Mouse (Mus musculus) liver, postnatal 0 days (tissue): ENCODE data around the gene Rad51. TPM values are rescaled to one million over a fixed set of nuclear protein-coding genes. Genes with fewer than 3 reads are reported as not detected.
A peak's percentile ranks its signal among the peaks of the same experiment; 100 is the strongest.

Experiments
- ATAC-seq: fragments of 200-750 bp; cut with Nextera tagmentation; 2 replicates; pipeline ENCODE4 v1.8.0; 2017; ENCODE audit warnings: mild to moderate bottlenecking, moderate library complexity
- DNase-seq: peaks from one replicate; pipeline ENCODE4 v3.0.0-alpha.2; 2016
- H3K27ac ChIP-seq: fragments of 300-500 bp; sonication (generic); 2 replicates; pipeline ENCODE4 v1.5.1; 2014; ENCODE audit warnings: antibody characterized with exemption, moderate library complexity, mild to moderate bottlenecking, low read depth
- H3K27me3 ChIP-seq: fragments of 300-500 bp; sonication (generic); 2 replicates; pipeline ENCODE4 v1.6.1; 2014; ENCODE audit warnings: low read length, control low read depth, mixed read lengths; ENCODE audit not compliant: insufficient read depth
- H3K36me3 ChIP-seq: fragments of 300-500 bp; sonication (generic); replicated peaks from 2 replicates; pipeline ENCODE4 v1.6.1; 2014; ENCODE audit warnings: mild to moderate bottlenecking, control low read depth, low read length, moderate library complexity, mixed read lengths; ENCODE audit not compliant: insufficient read depth
- H3K4me1 ChIP-seq: fragments of 300-500 bp; sonication (generic); 2 replicates; pipeline ENCODE4 v1.6.1; 2014; ENCODE audit warnings: antibody characterized with exemption, mild to moderate bottlenecking, control low read depth; ENCODE audit not compliant: insufficient read depth
- H3K4me2 ChIP-seq: fragments of 300-500 bp; sonication (generic); 2 replicates; pipeline ENCODE4 v1.6.1; 2014; ENCODE audit warnings: low read depth, mild to moderate bottlenecking, low read length, moderate library complexity, mixed read lengths
- H3K4me3 ChIP-seq: fragments of 300-500 bp; sonication (generic); 2 replicates; pipeline ENCODE4 v1.5.1; 2014; ENCODE audit warnings: low read depth, low read length
- H3K9ac ChIP-seq: fragments of 300-500 bp; sonication (generic); replicated peaks from 2 replicates; pipeline ENCODE4 v1.6.1; 2014; ENCODE audit warnings: mild to moderate bottlenecking, moderate library complexity
- H3K9me3 ChIP-seq: fragments of 300-500 bp; sonication (generic); 2 replicates; pipeline ENCODE4 v1.6.1; 2016; ENCODE audit warnings: mild to moderate bottlenecking, control low read depth, low read length, mixed read lengths
- CTCF ChIP-seq: sonication (generic); IDR thresholded peaks from 2 replicates; pipeline ENCODE4 v1.5.1; 2016; ENCODE audit warnings: antibody characterized with exemption, low read depth
- EP300 ChIP-seq: IDR thresholded peaks from 2 replicates; pipeline ENCODE4 v1.6.1; 2016; ENCODE audit warnings: antibody characterized with exemption, low read depth, mild to moderate bottlenecking
- WGBS: fragments of 180-500 bp; shearing (Covaris S2); extraction: QIAGEN DNeasy Blood & Tissue Kit; methylation state at CpG from one replicate; pipeline ENCODE4 v1.1.7; 2014; ENCODE audit not compliant: insufficient replicate concordance; 5-methylcytosine and 5-hydroxymethylcytosine counted together
- polyA plus RNA-seq: library from polyadenylated mRNA; unstranded; fragments of >200 nt; fragmentation: Nextera tagmentation; extraction: Ambion mirVana; gene quantifications from 2 replicates; pipeline ENCODE4 v1.2.1, GENCODE M21; 2015

The Rad51 gene
- 11.2 and 13.0 TPM in 2 replicates for polyA plus RNA-seq

DNA sequence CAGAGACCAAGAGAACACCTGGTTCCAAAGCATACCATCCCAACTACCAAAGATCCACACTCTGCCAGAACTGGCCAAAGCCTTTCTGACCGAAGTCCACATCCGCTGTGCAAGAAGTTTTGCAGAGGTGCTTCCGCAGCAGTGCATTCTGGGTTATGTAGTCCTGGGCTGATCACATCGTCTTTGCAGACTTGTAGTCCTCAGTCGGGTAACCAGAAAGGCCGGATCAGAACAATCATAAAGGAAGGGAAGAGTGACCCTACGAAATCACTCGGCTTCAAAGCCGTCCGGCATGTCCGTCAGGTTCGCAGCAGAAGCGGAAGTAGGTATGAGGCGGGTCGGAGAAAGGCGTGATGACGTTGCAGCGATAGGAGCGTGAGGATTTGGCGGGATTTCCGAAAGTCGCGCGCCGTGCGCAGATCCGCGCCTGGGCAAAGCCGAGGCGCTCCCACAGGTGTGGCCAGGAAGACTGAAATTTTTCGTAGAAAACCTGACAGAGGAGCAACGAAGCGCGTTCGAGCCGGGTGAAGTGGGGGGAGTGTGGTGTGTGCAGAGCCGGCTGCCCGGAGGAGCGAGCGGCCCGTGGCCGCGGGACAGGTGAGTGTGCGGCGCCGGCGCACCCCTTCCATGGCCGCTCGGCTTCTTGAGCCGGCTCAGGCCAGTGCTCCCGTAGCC is at the start of gene Rad51:
Gene Rad51 (plus strand): TSS at position 356 of the 675 bp plus-strand sequence.
- peak within 1 kb of the TSS; percentile 85 for H3K9ac ChIP-seq
- ATAC-seq (peak; percentile 95), DNase-seq (peak; percentile 92)
- under 1% methylated on average over 51 of the region's 51 CpGs for WGBS
- H3K27ac ChIP-seq = peak within 1 kb of the TSS; percentile 93
- no peaks in the 10 kb centered on the region for H3K9me3 ChIP-seq
- peaks cover 16% of the 10 kb centered on the region for H3K36me3 ChIP-seq
- peak within 1 kb of the TSS; percentile 95 for H3K4me3 ChIP-seq
- peak within 1 kb of the TSS; percentile 99 for H3K4me2 ChIP-seq
- peak; percentile 10; the same call in 1 of the 2 replicates for TF ChIP-seq EP300
- no peak for TF ChIP-seq CTCF
- H3K4me1 ChIP-seq = peaks cover 6% of the 10 kb centered on the region
- no peaks in the 10 kb centered on the region for H3K27me3 ChIP-seq

GRCm38 (mm10) chr2:119072397-119072796 is 40.2 kb upstream of the Rad51 start:
- TF ChIP-seq CTCF = no peak
- no peak for TF ChIP-seq EP300
- 88% methylated on average over 4 of the region's 4 CpGs for WGBS

DNA sequence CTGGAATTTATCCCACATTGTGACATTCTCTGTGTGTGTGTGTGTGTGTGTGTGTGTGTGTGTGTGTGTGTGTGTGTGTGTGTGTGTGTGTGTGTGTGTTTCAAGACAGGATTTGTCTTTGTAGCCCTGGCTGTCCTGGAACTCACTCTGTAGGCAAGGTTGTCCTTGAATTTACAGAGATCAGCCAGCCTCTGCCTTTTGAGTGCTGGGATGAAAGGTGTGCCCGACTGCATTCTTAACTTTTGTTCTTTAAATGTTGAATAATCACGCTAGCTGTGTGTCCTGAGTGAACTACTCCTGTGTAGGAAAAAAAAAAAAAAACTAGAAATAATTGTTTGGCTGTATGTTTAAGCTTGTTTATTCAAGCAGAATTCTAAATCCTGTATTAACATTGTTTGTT is 26.4 kb upstream of the Rad51 start:
- ATAC-seq (no peak), DNase-seq (no peak)
- no peak overlapping the region for H3K9ac ChIP-seq
- H3K9me3 ChIP-seq = no peaks in the 10 kb centered on the region
- no peaks in the 10 kb centered on the region for H3K27me3 ChIP-seq
- H3K4me1 ChIP-seq = no peaks in the 10 kb centered on the region
- H3K4me3 ChIP-seq = no peak overlapping the region
- no peak overlapping the region for H3K4me2 ChIP-seq
- no peak for TF ChIP-seq CTCF
- TF ChIP-seq EP300 = no peak
- H3K36me3 ChIP-seq = peaks cover 45% of the 10 kb centered on the region
- no peak overlapping the region for H3K27ac ChIP-seq
- WGBS = 93% methylated on average over 2 of the region's 2 CpGs

More at GRCm38 (mm10) chr2:119072397-119072796, 40.2 kb upstream of the Rad51 start:
- Histone ChIP-seq H3K4me1 (no peaks in the 10 kb centered on the region), H3K9me3 (no peaks in the 10 kb centered on the region), H3K27ac (no peak overlapping the region), H3K27me3 (no peaks in the 10 kb centered on the region), H3K4me3 (no peak overlapping the region), H3K36me3 (peaks cover 42% of the 10 kb centered on the region), H3K4me2 (no peak overlapping the region), H3K9ac (no peak overlapping the region)
- no peak for ATAC-seq
- no peak for DNase-seq

- H3K36me3 ChIP-seq = peaks cover 38% of the 10 kb centered on the region
- H3K27ac ChIP-seq = no peak overlapping the region
- no peak overlapping the region for H3K4me2 ChIP-seq
- no peak overlapping the region for H3K4me3 ChIP-seq
- TF ChIP-seq EP300 (no peak), CTCF (no peak)
- H3K4me1 ChIP-seq = no peaks in the 10 kb centered on the region
- H3K9ac ChIP-seq = no peak overlapping the region
- ATAC-seq = no peak
- DNase-seq = no peak
- H3K9me3 ChIP-seq = no peaks in the 10 kb centered on the region
- no peaks in the 10 kb centered on the region for H3K27me3 ChIP-seq
Measured at GRCm38 (mm10) chr2:119101552-119101951, 11.0 kb upstream of the Rad51 start.

DNA sequence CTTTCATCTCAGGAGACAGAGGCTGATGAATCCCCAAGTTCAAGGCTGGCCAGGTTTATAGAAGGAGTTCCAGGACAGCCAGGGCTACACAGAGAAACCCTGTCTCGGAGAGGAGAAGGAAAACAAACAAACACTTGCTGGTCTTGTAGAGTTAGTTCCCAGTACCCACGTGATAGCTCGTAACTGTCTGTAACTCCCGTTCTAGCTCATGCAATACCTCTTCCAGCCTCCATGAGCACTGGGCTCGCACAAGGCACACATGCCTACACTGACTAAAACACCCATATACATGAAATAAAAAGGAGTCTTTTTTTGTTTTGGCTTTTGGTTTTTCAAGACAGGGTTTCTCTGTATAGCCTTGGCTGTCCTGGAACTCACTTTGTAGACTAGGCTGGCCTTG is 6.0 kb upstream of the Rad51 start:
- Histone ChIP-seq H3K9me3 (no peaks in the 10 kb centered on the region), H3K4me2 (no peak overlapping the region), H3K27ac (no peak overlapping the region), H3K4me1 (peaks cover under 1% of the 10 kb centered on the region; the same call in 1 of the 2 replicates), H3K36me3 (peaks cover 33% of the 10 kb centered on the region), H3K4me3 (no peak overlapping the region), H3K9ac (no peak overlapping the region), H3K27me3 (no peaks in the 10 kb centered on the region)
- DNase-seq (no peak), ATAC-seq (no peak)
- TF ChIP-seq CTCF (no peak), EP300 (no peak)
- WGBS = 80% methylated on average over 5 of the region's 5 CpGs

- DNase-seq (peak; percentile 75), ATAC-seq (no peak)
- H3K4me1 ChIP-seq = peaks cover 6% of the 10 kb centered on the region
- H3K36me3 ChIP-seq = peaks cover 18% of the 10 kb centered on the region
- no peaks in the 10 kb centered on the region for H3K9me3 ChIP-seq
- H3K9ac ChIP-seq = no peak overlapping the region
- H3K4me2 ChIP-seq = no peak overlapping the region
- TF ChIP-seq EP300 (no peak), CTCF (no peak)
- H3K27ac ChIP-seq = no peak overlapping the region
- no peaks in the 10 kb centered on the region for H3K27me3 ChIP-seq
- 57% methylated on average over 4 of the region's 4 CpGs for WGBS
- no peak overlapping the region for H3K4me3 ChIP-seq
Measured at GRCm38 (mm10) chr2:119108554-119108953, 4.0 kb upstream of the Rad51 start.
